Mouse (Mus musculus) heart, embryonic 14.5 days (tissue): ENCODE measurements at regions not wholly inside any gene's neighbourhood (a gene's known extent, or its start where the extent isn't known, plus 50 kb on each side); places are given as distances from the start of the nearest gene placed in this dataset.

Experiments
- ATAC-seq: fragments of 200-750 bp; cut with Nextera tagmentation; 2 replicates; pipeline ENCODE4 v1.8.0; 2017; ENCODE audit warnings: low read depth, moderate TSS enrichment; ENCODE audit not compliant: insufficient number of reproducible peaks, insufficient read depth, low FRiP score
- H3K27ac ChIP-seq, 2 experiments: fragments of 200-500 bp in 1 of 2; fragments of 300-500 bp in 1 of 2; sonication (generic) in 1 of 2; replicated peaks in 1 of 2; 2 replicates each; pipeline ENCODE4 v1.5.1; 2012 to 2014; ENCODE audit warnings: low read depth in 2 of 2, low read length in 2 of 2, control low read depth in 1 of 2, mild to moderate bottlenecking in 1 of 2, mixed read lengths in 1 of 2; ENCODE audit not compliant: control insufficient read depth in 1 of 2, insufficient read depth in 1 of 2
- H3K27me3 ChIP-seq: fragments of 300-500 bp; sonication (generic); 2 replicates; pipeline ENCODE4 v1.6.1; 2014; ENCODE audit warnings: mild to moderate bottlenecking, low read length, control low read depth; ENCODE audit not compliant: control insufficient read depth, insufficient read depth
- H3K36me3 ChIP-seq: fragments of 300-500 bp; sonication (generic); 2 replicates; pipeline ENCODE4 v1.6.1; 2014; ENCODE audit warnings: mild to moderate bottlenecking, control low read depth, low read length, mixed read lengths; ENCODE audit not compliant: control insufficient read depth, insufficient read depth
- H3K4me1 ChIP-seq, 2 experiments: fragments of 200-500 bp in 1 of 2; fragments of 300-500 bp in 1 of 2; sonication (generic) in 1 of 2; 2 replicates each; pipeline ENCODE4 v1.6.1; 2012 to 2014; ENCODE audit warnings: low read length in 2 of 2, control low read depth in 1 of 2, mixed read lengths in 1 of 2; ENCODE audit not compliant: control insufficient read depth in 2 of 2, insufficient read depth in 2 of 2
- H3K4me2 ChIP-seq: fragments of 300-500 bp; sonication (generic); 2 replicates; pipeline ENCODE4 v1.6.1; 2014; ENCODE audit warnings: mild to moderate bottlenecking, low read length
- H3K4me3 ChIP-seq, 2 experiments: fragments of 200-500 bp in 1 of 2; fragments of 300-500 bp in 1 of 2; sonication (generic) in 1 of 2; 2 replicates each; pipeline ENCODE4 v1.5.1; 2012 to 2014; ENCODE audit warnings: low read length in 2 of 2, mild to moderate bottlenecking in 2 of 2, control low read depth in 1 of 2, low read depth in 1 of 2, moderate library complexity in 1 of 2; ENCODE audit not compliant: control insufficient read depth in 1 of 2, insufficient read depth in 1 of 2
- H3K9ac ChIP-seq: fragments of 300-500 bp; sonication (generic); 2 replicates; pipeline ENCODE4 v1.6.1; 2014; ENCODE audit warnings: mild to moderate bottlenecking, low read length
- H3K9me3 ChIP-seq: fragments of 300-500 bp; sonication (generic); 2 replicates; pipeline ENCODE4 v1.6.1; 2016; ENCODE audit warnings: low read length, control low read depth; ENCODE audit not compliant: control insufficient read depth
- WGBS: fragments of 180-500 bp; shearing (Covaris S2); extraction: QIAGEN DNeasy Blood & Tissue Kit; methylation state at CpG from one replicate; pipeline ENCODE4 v1.1.7; 2014; 5-methylcytosine and 5-hydroxymethylcytosine counted together

DNA sequence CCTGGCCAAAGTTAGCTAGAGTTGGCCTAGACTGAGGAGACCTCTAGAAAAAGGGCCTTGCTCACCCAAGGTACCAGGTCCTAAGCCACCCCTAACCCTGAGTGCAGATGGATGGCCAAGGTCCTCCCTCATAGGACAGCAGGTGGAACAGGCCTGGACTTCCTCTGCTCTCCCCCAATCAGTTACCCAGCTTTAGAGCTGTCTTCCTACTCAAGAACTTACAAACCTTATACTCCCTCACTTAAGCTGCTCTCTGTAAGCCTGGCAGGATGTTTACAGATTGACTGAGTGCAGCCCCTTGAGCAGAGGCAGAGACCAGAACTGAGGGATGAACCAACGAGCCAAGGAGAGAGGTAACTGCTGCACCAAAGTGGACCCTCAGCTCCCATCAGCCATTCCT is 94.5 kb downstream of the Rplp1 start:
- Histone ChIP-seq H3K9ac (no peak overlapping the region), H3K9me3 (no peaks in the 10 kb centered on the region), H3K27me3 (no peaks in the 10 kb centered on the region), H3K36me3 (no peaks in the 10 kb centered on the region), H3K4me3 (no peak overlapping the region), H3K4me2 (no peak overlapping the region), H3K27ac (no peak overlapping the region), H3K4me1 (no peaks in the 10 kb centered on the region)
- 46% methylated on average over 1 of the region's 1 CpGs for WGBS
- no peak for ATAC-seq

DNA sequence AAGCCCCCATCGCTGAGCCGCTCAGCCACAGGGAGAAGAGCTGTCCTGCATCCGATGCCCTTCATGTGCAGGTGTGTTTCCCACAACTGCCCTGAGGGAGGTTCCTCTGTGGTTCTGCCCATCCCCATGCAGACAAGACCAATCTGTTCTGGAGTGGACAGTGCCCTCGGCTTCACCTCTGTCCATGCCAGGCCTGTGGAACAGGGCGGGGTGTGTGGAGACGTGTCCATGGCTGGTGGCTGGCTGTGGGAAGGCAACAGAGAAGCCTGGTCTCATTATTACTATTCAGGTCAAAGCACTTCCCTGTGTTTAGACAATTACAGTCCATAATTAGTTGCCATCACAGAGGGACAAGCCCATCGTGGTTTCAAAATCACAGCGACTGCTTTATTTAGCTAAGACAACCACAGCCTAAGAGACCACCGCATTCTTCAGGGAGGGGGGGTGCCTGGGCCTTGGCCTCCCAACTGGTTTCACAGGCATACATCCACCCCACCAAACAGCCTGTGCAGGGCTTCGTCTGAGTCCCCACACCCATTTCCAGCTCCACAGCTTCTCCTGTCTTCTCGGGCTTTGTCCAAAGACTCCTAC is 97.7 kb downstream of the Rplp1 start:
- no peak overlapping the region for H3K4me3 ChIP-seq
- H3K9me3 ChIP-seq, result no peaks in the 10 kb centered on the region
- H3K9ac ChIP-seq, result no peak overlapping the region
- no peak for ATAC-seq
- H3K4me1 ChIP-seq, result no peaks in the 10 kb centered on the region
- H3K4me2 ChIP-seq, result no peak overlapping the region
- 75% methylated on average over 11 of the region's 11 CpGs for WGBS
- H3K27me3 ChIP-seq, result no peaks in the 10 kb centered on the region
- H3K27ac ChIP-seq, result no peak overlapping the region
- H3K36me3 ChIP-seq, result no peaks in the 10 kb centered on the region

DNA sequence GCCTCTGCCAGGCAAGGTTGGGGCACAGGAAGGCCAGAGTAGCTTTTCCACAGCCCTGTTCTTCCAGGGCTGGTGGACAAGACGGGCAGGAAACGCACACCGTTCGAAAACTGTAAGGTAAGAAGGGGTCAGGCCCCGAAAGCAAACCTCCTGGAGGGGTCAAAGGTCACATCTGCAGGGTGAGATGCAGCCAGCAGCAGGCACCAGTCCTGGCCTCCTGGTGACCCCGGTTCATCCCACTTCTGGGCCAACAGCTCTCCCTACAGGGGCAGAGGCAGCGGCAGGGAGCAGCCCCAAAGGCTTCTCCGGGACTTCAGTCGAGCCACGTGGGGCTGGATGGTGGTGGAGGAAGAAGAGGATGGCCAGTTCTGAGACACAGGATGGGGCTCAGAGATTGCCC is 98.3 kb downstream of the Rplp1 start:
- Histone ChIP-seq H3K4me2 (no peak overlapping the region), H3K36me3 (no peaks in the 10 kb centered on the region), H3K9me3 (no peaks in the 10 kb centered on the region), H3K9ac (no peak overlapping the region), H3K4me1 (no peaks in the 10 kb centered on the region), H3K4me3 (no peak overlapping the region), H3K27me3 (no peaks in the 10 kb centered on the region), H3K27ac (no peak overlapping the region)
- WGBS, result 52% methylated on average over 10 of the region's 10 CpGs
- no peak for ATAC-seq

DNA sequence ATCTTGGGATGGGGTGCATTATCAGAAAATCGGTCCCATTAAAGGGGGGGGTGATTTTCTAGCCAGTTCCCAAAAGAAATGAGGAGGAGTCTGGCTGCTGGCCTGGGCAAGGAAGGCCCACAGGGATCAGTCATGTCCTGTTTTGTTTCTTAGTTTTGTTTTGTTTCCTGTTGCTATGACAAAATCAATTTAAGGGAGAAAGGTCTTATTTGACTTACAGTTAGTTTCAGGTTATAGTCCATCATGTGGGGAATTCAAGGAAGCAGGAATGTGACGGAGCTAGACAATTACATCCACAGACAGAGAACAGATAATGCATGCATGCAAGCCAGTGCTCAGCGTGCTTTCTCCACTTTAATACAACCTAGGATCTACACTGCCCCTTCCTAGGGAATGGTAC is 101.1 kb downstream of the Rplp1 start:
- H3K4me3 ChIP-seq, result no peak overlapping the region
- H3K9me3 ChIP-seq, result no peaks in the 10 kb centered on the region
- H3K9ac ChIP-seq, result no peak overlapping the region
- no peaks in the 10 kb centered on the region for H3K27me3 ChIP-seq
- no peak overlapping the region for H3K4me2 ChIP-seq
- ATAC-seq, result no peak
- H3K27ac ChIP-seq, result no peak overlapping the region
- WGBS, result 75% methylated on average over 3 of the region's 3 CpGs
- no peaks in the 10 kb centered on the region for H3K4me1 ChIP-seq
- no peaks in the 10 kb centered on the region for H3K36me3 ChIP-seq

DNA sequence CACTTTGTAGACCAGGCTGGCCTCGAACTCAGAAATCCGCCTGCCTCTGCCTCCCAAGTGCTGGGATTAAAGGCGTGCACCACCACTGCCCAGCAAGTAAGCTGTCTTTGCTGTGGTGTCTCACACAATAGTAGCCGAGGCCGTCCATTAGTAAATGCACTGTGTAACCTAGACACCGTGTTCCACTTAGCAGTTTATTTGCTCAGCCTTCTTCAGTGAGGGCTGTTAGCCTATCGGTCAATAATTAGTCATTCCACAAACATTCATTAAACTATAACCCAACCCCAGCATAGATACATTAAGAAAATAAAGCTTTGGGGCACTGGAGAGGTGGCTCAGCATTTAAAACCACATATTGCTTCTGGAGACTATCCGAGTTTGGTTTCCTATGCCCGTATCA is 102.0 kb downstream of the Rplp1 start:
- Histone ChIP-seq H3K36me3 (no peaks in the 10 kb centered on the region), H3K4me2 (no peak overlapping the region), H3K9ac (no peak overlapping the region), H3K27me3 (no peaks in the 10 kb centered on the region), H3K4me3 (no peak overlapping the region), H3K9me3 (no peaks in the 10 kb centered on the region), H3K4me1 (no peaks in the 10 kb centered on the region), H3K27ac (no peak overlapping the region)
- no peak for ATAC-seq
- 80% methylated on average over 9 of the region's 9 CpGs for WGBS

DNA sequence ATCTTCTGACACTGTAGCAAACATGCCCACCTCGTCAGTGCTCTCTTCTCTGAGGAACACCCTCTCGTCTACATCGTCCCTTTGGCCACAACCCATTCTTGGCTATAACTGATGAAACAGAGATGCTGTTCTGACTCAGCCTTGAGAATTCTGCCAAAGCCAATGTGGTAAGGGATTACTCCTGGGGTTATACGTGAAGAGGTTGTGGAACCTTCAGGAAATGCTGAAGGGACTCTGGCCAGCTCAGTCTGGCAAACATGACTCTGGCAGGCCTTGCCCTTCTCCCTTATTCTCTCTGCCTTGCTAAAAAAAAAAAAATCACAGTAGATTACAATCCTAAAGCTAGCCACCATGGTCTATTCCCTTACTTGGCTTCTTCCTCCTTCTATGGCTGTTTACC is 103.9 kb downstream of the Rplp1 start:
- 61% methylated on average over 4 of the region's 4 CpGs for WGBS
- H3K9ac ChIP-seq, result no peak overlapping the region
- H3K9me3 ChIP-seq, result no peaks in the 10 kb centered on the region
- no peak overlapping the region for H3K4me2 ChIP-seq
- ATAC-seq, result no peak
- H3K4me1 ChIP-seq, result no peaks in the 10 kb centered on the region
- no peak overlapping the region for H3K4me3 ChIP-seq
- H3K27me3 ChIP-seq, result no peaks in the 10 kb centered on the region
- no peaks in the 10 kb centered on the region for H3K36me3 ChIP-seq
- H3K27ac ChIP-seq, result no peak overlapping the region

DNA sequence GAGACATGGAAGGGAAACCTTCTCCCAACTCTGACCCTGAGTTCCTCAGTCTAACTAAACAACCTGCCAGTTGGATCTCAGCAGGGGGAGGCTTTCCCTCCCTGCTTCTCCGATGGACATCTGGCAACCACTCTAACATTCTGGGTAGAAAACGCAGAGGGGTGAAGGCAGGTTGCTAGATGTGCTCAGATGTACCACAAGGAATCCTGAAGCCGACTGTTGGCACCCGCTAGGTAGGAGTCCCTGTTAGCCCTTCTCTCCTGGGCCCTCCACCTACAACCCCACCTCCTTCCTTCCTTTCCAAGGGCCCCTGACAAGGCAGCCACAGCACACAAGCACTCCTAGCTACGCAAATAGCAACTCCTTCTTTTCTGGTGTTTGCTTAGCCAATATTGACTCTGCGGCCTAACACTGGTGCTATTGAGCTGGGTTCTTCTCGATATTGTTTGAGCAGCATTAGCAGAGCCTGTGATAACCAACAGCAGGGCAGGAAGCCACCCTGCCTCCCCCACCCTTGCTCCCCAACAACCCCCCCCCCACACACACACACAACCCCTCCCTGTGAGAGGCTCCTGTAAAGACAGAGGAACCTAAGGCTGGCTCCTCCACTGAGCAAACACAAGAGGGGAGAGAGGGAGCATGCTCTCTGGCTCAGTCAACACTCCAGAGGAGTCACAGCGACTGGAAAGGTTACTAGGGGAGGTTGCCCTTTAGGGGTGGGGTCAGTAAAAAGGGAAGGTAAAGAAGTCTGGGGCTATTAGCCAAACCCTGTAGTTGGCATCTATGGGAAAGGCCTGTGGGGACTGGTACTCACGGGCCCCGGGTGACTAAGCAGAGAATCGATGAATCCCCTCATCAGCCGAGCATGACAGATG is 105.8 kb downstream of the Rplp1 start:
- H3K9ac ChIP-seq, result no peak overlapping the region
- H3K27me3 ChIP-seq, result no peaks in the 10 kb centered on the region
- no peaks in the 10 kb centered on the region for H3K36me3 ChIP-seq
- H3K27ac ChIP-seq, result no peak overlapping the region
- H3K4me2 ChIP-seq, result no peak overlapping the region
- ATAC-seq, result no peak
- H3K9me3 ChIP-seq, result no peaks in the 10 kb centered on the region
- no peak overlapping the region for H3K4me3 ChIP-seq
- WGBS, result 75% methylated on average over 12 of the region's 12 CpGs
- no peaks in the 10 kb centered on the region for H3K4me1 ChIP-seq
